Mouse (Mus musculus) forebrain, embryonic 10.5 days (tissue): ENCODE measurements around the gene Rmi2. TPM values are rescaled to one million over a fixed set of nuclear protein-coding genes. Genes with fewer than 3 reads are reported as not detected.
"Not testable (repeated sequence)": the region's sequence is repeated elsewhere in the genome, so short reads cannot be mapped to it uniquely, and the experiment has no call there.

ENCODE experiments used
- DNase-seq: peaks from one replicate; pipeline ENCODE4 v3.0.0-alpha.2; 2017; ENCODE audit warnings: low spot score; ENCODE audit errors: extremely low spot score
- H3K27ac ChIP-seq: fragments of 300-500 bp; sonication (generic); 2 replicates; pipeline ENCODE4 v1.5.1; 2016; ENCODE audit warnings: mild to moderate bottlenecking
- H3K27me3 ChIP-seq: fragments of 300-500 bp; sonication (generic); 2 replicates; pipeline ENCODE4 v1.6.1; 2016; ENCODE audit warnings: mild to moderate bottlenecking; ENCODE audit not compliant: poor library complexity, severe bottlenecking
- H3K36me3 ChIP-seq: fragments of 300-500 bp; sonication (generic); replicated peaks from 2 replicates; pipeline ENCODE4 v1.6.1; 2016; ENCODE audit warnings: mild to moderate bottlenecking, moderate library complexity
- H3K4me1 ChIP-seq: fragments of 300-500 bp; sonication (generic); 2 replicates; pipeline ENCODE4 v1.6.1; 2016
- H3K4me3 ChIP-seq: fragments of 300-500 bp; sonication (generic); 2 replicates; pipeline ENCODE4 v1.5.1; 2016; ENCODE audit warnings: mild to moderate bottlenecking, moderate library complexity
- H3K9me3 ChIP-seq: fragments of 300-500 bp; sonication (generic); 2 replicates; pipeline ENCODE4 v1.6.1; 2016; ENCODE audit warnings: mild to moderate bottlenecking, moderate library complexity
- WGBS: fragments of 180-500 bp; shearing (Covaris S2); methylation state at CpG from one replicate; pipeline ENCODE4 v1.1.7; 2016; 5-methylcytosine and 5-hydroxymethylcytosine counted together
- polyA plus RNA-seq: library from polyadenylated mRNA; unstranded; fragments of >200 nt; fragmentation: Nextera tagmentation; extraction: Ambion mirVana; gene quantifications from 2 replicates; pipeline ENCODE4 v1.2.1, GENCODE M21; 2016

The Rmi2 gene
- polyA plus RNA-seq, 1 experiment from 2014 or later, result 5.2 TPM

DNA sequence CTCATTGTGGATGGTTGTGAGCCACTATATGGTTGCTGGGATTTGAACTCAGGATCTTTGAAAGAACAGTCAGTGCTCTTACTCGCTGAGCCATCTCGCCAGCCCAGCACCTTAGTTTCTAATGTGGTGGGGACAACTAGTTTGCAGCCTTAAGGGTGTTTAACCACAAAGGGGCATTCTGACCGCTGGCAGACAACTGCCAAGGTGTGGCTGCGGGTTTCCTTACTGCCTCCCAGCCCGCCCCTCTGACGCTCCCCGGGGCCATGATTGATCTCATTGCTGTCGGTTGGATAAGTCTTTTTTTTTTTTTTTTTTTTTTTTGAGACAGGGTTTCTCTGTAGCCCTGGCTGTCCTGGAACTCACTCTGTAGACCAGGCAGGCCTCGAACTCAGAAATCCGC, 17.4 kb downstream of the Rmi2 start:
- H3K9me3 ChIP-seq, H3K27me3 ChIP-seq, H3K36me3 ChIP-seq, DNase-seq, H3K4me3 ChIP-seq, H3K27ac ChIP-seq: not testable (repeated sequence)
- peaks cover 18% of the 10 kb centered on the region for H3K4me1 ChIP-seq
- 89% methylated on average over 10 of the region's 10 CpGs for WGBS

DNA sequence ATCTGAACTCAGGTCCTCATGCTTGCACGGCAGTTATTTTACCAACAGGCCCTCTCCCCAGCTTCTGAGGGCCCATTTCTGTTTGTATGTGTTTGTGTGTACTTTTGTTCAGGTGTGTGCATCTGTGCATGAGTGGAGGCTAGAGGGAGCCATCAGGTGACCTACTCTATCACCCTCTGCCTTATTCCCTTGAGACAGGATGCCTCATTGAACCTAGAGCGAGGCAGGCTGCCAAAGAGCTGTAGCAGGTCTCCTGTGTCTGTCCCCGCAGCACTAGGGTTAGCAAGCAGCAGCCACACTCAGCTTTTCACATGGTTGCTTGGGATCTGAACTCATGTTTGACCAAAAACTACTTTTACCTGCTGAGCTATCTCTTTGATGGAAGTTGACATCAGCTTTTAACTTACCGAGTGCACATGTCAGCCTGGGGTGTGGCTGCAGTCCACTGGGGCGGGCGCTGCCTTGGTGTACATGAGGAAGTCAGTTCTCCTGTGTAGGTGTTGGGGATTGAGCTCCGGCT, 24.9 kb downstream of the Rmi2 start:
- Histone ChIP-seq H3K27me3 (no peaks in the 10 kb centered on the region), H3K9me3 (no peaks in the 10 kb centered on the region), H3K4me3 (no peak overlapping the region), H3K4me1 (peaks cover 8% of the 10 kb centered on the region), H3K36me3 (no peaks in the 10 kb centered on the region; the same call in 1 of the 2 replicates), H3K27ac (no peak overlapping the region)
- no peak for DNase-seq
- WGBS, result 94% methylated on average over 7 of the region's 7 CpGs

DNA sequence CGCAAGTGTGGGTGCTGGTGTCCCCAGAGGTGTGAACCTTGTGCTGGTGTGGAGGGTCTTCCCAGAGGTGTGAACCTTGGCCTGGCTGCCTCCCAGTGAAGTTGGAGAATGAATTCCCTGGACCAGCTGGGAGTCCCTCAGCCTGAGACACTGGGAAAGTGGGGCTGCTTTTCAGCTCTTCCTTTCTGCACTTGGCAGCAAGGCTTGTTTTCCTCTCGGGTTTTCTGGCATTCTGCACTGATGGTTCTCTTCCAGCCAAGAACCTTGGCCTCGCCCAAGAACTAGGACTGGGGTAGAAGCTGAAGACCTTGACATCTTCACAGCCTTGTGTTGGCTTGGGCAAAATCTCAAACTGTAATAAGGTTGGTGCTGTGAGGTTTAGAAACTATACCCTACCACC, 26.5 kb downstream of the Rmi2 start:
- Histone ChIP-seq H3K36me3 (peaks cover 6% of the 10 kb centered on the region; the same call in 1 of the 2 replicates), H3K27ac (no peak overlapping the region), H3K9me3 (no peaks in the 10 kb centered on the region), H3K4me3 (no peak overlapping the region), H3K27me3 (no peaks in the 10 kb centered on the region), H3K4me1 (peaks cover 16% of the 10 kb centered on the region)
- no peak for DNase-seq
- whole genome bisulfite sequencing, result 87% methylated on average over 3 of the region's 3 CpGs

DNA sequence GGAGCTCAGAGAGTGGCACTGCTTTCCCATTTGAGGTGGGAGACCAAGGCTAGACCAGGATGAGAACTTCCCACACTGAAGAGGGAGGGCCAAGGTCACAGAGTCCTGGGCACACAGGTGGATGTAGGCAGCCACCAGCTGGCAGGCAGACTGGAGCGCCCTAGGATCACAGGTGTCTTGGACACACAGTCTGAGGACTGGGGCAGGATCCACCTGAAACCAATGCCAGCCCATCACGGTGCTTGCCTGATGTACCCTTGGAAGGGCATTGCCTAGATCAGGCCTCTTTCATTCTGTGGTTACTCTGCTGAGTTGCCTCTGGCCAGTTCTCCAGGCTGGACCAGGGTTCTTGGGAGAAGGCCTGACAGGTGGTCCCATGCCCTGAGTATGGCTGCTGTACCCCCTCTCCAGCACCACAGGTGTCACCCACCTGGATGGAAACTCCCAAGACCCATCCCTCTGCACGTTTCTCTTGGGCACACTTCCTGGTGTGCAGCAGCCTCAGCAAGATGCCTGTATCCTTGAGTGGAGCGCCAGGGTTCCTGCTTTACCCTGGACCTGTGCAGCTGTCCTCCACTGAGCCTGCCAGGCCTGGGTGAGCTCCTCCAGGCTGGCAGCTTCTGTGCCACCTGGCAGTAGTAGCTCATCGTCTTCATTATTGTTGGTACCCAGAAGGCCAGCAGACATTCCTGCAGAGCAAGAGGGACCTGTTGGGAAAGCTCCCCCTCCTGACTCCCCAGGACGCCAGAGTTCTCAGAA, 30.2 kb downstream of the Rmi2 start:
- H3K27ac ChIP-seq, result no peak overlapping the region
- no peaks in the 10 kb centered on the region for H3K27me3 ChIP-seq
- H3K4me3 ChIP-seq, result no peak overlapping the region
- DNase-seq, result no peak
- peaks cover 9% of the 10 kb centered on the region; the same call in 1 of the 2 replicates for H3K36me3 ChIP-seq
- peaks cover 8% of the 10 kb centered on the region for H3K4me1 ChIP-seq
- no peaks in the 10 kb centered on the region for H3K9me3 ChIP-seq
- 84% methylated on average over 6 of the region's 6 CpGs for WGBS

DNA sequence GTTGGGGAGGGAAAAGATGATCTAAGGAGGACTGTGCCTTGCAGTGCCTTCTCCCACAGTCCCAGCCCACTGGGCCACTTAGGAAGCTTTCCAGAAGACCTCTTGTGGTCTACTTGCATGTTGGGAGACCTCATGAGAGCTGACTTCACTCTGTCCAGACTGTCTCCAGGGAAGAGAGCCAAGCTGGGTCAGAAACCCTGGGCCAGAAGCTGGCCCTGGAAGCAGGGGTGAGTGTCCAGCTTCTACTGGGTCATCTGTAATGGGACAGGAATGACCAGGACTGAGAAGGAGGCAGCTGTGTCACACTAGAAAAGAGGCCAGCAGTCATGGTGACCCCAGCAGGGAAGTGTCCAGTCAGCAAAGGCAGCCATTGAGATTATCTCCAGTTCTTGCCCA, 30.7 kb downstream of the Rmi2 start:
- H3K9me3 ChIP-seq, result no peaks in the 10 kb centered on the region
- DNase-seq, result no peak
- no peak overlapping the region for H3K4me3 ChIP-seq
- peaks cover 8% of the 10 kb centered on the region for H3K4me1 ChIP-seq
- peaks cover 9% of the 10 kb centered on the region; the same call in 1 of the 2 replicates for H3K36me3 ChIP-seq
- H3K27ac ChIP-seq, result no peak overlapping the region
- no peaks in the 10 kb centered on the region for H3K27me3 ChIP-seq

DNA sequence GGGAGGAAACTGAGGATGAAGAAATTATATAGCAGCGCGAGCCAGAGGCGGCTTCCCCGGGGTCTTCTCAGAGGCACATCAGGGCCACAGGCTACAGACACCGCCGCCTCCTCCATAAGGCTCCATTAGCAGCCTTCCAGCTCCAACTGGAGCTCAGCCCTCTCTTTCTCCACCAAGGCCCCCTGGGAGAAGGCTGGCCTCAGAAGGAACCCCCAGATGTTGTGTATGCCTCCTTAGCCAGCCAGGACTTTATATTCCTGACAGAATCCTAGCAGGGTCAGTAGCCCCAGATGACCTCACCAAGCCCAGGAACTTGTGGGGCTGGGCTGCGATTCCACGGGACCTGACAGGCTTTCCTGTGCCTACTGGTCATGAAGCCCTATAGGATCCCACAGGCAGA, 32.0 kb downstream of the Rmi2 start:
- no peak for DNase-seq
- no peak overlapping the region for H3K4me3 ChIP-seq
- H3K27me3 ChIP-seq, result no peaks in the 10 kb centered on the region
- H3K9me3 ChIP-seq, result no peaks in the 10 kb centered on the region
- peaks cover 9% of the 10 kb centered on the region; the same call in 1 of the 2 replicates for H3K36me3 ChIP-seq
- peaks cover 11% of the 10 kb centered on the region for H3K4me1 ChIP-seq
- no peak overlapping the region for H3K27ac ChIP-seq
- WGBS, result 89% methylated on average over 8 of the region's 8 CpGs

DNA sequence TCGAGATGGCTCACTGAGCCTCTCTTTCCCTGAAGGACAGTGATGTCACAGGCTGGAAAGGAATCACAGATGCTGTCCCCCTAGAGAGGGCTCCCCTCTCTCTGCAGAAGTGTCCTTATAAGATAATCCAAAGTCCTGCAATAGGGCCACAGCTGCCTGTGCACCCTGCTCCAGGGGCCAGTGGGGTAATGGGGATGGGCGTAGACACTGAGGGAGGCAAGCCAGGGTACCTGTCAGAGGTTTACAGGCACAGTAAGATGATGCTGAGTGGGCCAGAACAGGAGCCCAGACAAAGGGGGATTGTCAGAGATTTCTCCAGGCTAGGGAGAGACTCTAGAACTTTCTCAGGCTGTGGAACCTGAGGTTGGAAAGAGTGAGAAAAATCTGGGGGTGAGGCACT, 32.6 kb downstream of the Rmi2 start:
- 85% methylated on average over 2 of the region's 2 CpGs for WGBS
- H3K36me3 ChIP-seq, result peaks cover 9% of the 10 kb centered on the region; the same call in 1 of the 2 replicates
- H3K4me3 ChIP-seq, result no peak overlapping the region
- no peaks in the 10 kb centered on the region for H3K27me3 ChIP-seq
- DNase-seq, result no peak
- H3K4me1 ChIP-seq, result peaks cover 11% of the 10 kb centered on the region
- no peak overlapping the region for H3K27ac ChIP-seq
- no peaks in the 10 kb centered on the region for H3K9me3 ChIP-seq

DNA sequence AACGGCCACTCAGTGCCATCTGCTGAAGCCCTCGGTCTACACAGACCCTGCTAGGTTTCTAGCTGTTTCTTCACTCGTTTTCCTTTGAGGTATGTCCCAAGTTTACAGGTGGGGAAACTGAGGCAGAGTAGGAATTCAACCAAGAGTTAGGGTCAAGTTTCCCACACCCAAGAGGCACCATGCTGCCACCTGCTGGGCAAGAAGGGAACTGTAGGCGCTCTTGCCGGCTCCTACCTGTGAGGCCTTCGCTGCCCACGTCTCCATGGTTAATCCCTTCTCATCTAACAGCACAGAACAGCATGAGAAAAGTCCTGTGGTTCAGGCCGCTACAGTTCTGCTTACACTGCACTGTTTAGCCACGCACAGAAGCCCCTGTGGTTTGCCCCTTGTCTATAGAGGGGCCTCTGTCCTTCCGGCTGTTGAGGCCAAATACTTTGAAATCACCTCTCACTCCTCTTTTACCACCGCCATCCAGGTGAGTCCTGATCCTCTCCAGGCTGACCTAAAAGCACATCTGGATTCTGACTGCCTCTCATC, 33.1 kb downstream of the Rmi2 start:
- peaks cover 9% of the 10 kb centered on the region; the same call in 1 of the 2 replicates for H3K36me3 ChIP-seq
- no peak overlapping the region for H3K27ac ChIP-seq
- H3K4me1 ChIP-seq, result peaks cover 11% of the 10 kb centered on the region
- no peak overlapping the region for H3K4me3 ChIP-seq
- no peaks in the 10 kb centered on the region for H3K9me3 ChIP-seq
- H3K27me3 ChIP-seq, result no peaks in the 10 kb centered on the region
- 34% methylated on average over 11 of the region's 11 CpGs for WGBS
- DNase-seq, result peak; percentile 59

DNA sequence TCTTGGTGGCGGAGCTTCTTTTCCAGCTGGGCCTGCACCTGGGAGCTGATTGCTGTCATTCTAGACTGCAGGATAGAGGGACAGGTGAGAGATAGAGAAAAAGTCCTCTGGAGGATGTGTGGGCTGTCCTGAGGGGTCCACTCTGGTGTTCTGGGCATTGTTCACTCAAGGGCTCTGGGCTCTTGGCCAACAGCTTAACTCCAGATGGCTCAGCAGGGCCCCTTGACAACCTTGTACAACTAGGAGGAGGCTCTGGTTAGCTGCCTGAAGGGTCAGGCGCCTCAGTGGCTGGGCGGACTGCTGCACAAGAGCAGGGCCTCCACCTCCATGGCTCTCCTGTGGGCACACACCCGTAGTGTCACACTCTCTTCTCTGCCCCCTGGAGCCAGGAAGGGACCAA, 36.1 kb downstream of the Rmi2 start:
- no peaks in the 10 kb centered on the region for H3K9me3 ChIP-seq
- H3K36me3 ChIP-seq, result peaks cover 7% of the 10 kb centered on the region; the same call in 1 of the 2 replicates
- H3K4me3 ChIP-seq, result no peak overlapping the region
- peaks cover 6% of the 10 kb centered on the region; the same call in 1 of the 2 replicates for H3K4me1 ChIP-seq
- WGBS, result 79% methylated on average over 4 of the region's 4 CpGs
- H3K27me3 ChIP-seq, result 0 out of 2 replicates have a peak, but pooled peaks cover 5% of the 10 kb centered on the region
- H3K27ac ChIP-seq, result no peak overlapping the region
- DNase-seq, result no peak

DNA sequence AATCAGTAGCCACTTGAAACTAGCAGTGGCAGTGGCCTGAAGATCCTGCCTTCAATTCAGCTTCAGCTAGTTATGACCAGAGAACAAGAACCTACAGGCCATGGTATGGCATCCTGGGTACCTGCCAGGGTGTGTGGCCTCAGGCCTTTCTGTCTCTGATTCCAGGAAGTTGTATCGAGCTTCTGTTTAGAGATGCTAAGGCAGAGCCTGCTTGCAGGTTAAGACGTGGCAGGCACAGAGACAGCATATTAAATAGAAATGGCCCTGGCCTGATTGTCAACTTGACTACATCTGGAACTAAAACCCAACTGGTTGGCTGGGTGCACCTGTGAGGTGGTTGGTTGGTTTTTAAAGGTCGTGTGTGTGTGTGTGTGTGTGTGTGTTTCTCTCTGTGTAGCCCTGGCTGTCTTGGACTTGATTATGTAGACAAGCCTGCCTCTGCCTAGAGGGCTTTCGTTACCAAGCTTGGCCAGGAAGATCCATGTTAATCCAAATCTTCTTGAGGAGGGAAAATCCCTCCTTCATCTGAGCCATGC, 38.0 kb downstream of the Rmi2 start:
- Histone ChIP-seq H3K27me3 (0 out of 2 replicates have a peak, but pooled peaks cover 5% of the 10 kb centered on the region), H3K4me1 (0 out of 2 replicates have a peak, but pooled peaks cover 10% of the 10 kb centered on the region), H3K27ac (no peak overlapping the region), H3K4me3 (no peak overlapping the region), H3K36me3 (no peaks in the 10 kb centered on the region), H3K9me3 (no peaks in the 10 kb centered on the region)
- no peak for DNase-seq
- WGBS, result 74% methylated on average over 4 of the region's 4 CpGs

DNA sequence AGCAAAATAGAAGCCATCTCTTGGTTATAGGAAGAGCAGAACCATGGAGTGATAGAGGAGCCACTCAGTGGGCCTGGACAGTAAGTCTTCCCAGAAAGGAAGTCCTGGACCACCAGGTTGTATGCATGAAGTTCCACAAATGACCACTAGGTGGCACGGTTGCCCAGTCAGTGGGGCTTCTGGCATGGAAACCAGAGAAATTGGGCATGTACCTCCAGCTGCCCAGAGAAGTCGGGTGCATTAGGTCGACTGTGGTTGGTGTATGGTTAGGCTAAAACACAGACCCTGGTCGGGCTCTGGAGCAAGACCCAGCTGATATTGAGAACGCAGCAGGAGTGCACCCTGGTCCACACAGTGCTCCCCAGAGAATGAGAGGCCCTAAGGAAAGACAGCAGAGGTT, 38.8 kb downstream of the Rmi2 start:
- 7% methylated on average over 5 of the region's 5 CpGs for WGBS
- no peak overlapping the region for H3K27ac ChIP-seq

DNA sequence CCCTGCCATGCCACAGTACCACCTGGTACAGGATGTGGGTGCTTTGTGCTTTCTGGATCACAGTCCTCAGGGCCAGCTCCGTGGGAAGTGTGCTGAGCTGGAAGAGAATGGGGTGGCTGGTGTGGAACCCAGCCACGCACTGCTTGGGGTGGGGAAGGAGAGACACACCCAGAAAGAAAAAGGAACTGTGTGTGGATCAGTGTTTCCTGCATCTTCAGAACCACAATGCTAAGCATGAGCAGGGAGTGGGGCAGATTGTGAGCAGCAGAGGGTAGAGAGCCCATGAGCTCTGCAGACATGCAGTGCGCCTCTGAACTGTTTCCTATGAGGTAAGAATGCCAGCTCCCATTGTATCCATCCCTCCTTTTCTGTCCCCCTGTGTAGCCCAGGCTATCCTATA, 43.4 kb downstream of the Rmi2 start:
- DNase-seq, result no peak
- Histone ChIP-seq H3K4me1 (0 out of 2 replicates have a peak, but pooled peaks cover 10% of the 10 kb centered on the region), H3K36me3 (no peaks in the 10 kb centered on the region), H3K4me3 (no peak overlapping the region), H3K9me3 (no peaks in the 10 kb centered on the region), H3K27ac (no peak overlapping the region), H3K27me3 (0 out of 2 replicates have a peak, but pooled peaks cover 5% of the 10 kb centered on the region)
- 92% methylated on average over 3 of the region's 3 CpGs for whole genome bisulfite sequencing

More for the DNA sequence above, 38.8 kb downstream of the Rmi2 start:
- H3K4me3 ChIP-seq, result no peak overlapping the region
- H3K27me3 ChIP-seq, result 0 out of 2 replicates have a peak, but pooled peaks cover 5% of the 10 kb centered on the region
- no peaks in the 10 kb centered on the region for H3K36me3 ChIP-seq
- H3K4me1 ChIP-seq, result 0 out of 2 replicates have a peak, but pooled peaks cover 10% of the 10 kb centered on the region
- H3K9me3 ChIP-seq, result no peaks in the 10 kb centered on the region
- peak; percentile 85 for DNase-seq

DNA sequence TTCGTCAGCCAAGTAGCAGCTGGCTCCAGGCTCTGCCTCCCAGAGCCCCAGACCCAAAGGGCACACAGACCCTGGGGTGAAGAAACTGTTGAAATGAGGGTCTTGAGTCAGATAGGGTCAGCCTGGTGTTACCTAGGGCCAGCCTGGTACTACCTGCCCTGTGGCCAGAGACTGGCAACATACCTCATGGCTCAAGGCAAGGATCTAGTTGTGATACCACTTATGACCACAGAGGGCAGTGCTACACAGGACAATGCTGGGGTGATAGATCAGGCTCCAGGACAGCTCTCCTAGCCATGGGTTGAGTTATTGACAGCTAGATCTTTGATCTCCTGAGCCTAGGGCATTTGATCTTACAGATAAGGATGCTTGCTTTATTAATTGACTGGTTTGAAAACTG, 44.6 kb downstream of the Rmi2 start:
- 96% methylated on average over 1 of the region's 1 CpGs for WGBS
- DNase-seq, result peak; percentile 57
- H3K4me3 ChIP-seq, result no peak overlapping the region

More for the DNA sequence above, 44.6 kb downstream of the Rmi2 start:
- no peaks in the 10 kb centered on the region for H3K36me3 ChIP-seq
- no peaks in the 10 kb centered on the region for H3K9me3 ChIP-seq
- no peak overlapping the region for H3K27ac ChIP-seq
- H3K27me3 ChIP-seq, result no peaks in the 10 kb centered on the region
- H3K4me1 ChIP-seq, result 0 out of 2 replicates have a peak, but pooled peaks cover 10% of the 10 kb centered on the region
